Mouse (Mus musculus): ENCODE measurements around the gene Wwc1.

- TF ChIP-seq POLR2A (IDR thresholded peaks at IDR 0.05; ENCODE audit: low read depth, low read length) (no peak), CTCF (IDR thresholded peaks at IDR 0.05; ENCODE audit: extremely low read depth, insufficient read length, insufficient replicate concordance, low read depth, low read length) (no peak)
Measured at GRCm38 (mm10) chr11:35811458-35811857, 168.9 kb downstream of the Wwc1 start.
